ENCODE assay signal across 8 mouse cellular contexts in the genomic region with DNA sequence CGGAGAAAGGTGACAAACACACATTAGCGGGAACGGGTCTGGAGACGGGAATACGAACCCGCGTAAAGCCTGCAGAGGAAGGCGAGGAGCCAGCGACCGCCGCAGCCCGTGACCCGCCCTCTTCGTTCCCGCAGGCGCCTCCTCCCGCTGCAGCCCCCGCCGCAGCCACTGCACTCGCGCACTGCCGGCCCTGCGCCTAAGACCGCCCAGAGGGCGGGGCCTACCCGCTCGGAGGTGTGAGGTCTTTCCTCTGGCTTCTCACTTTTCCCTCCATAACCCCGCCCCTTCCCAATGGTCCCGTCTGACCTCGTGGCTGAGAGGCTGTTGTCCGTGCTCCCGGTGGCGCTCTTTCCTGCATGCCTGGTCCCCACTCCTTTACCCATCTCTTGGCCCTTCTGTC. TPM values are rescaled to one million over a fixed set of nuclear protein-coding genes. Genes with fewer than 3 reads are reported as not detected.
DNase-seq lines count a peak whose midpoint lies in the region; ATAC-seq lines count a peak whose summit lies in the region.

No protein-coding gene starts in this region.

- H3K9me3 ChIP-seq in embryonic facial prominence, embryonic 14.5 days (ENCODE audit: control insufficient read depth, low read length): no peaks in the 10 kb centered on the region
- H3K9me3 ChIP-seq in heart, embryonic 16.5 days (replicated peaks; ENCODE audit: control insufficient read depth, low read length): no peaks in the 10 kb centered on the region
- H3K9me3 ChIP-seq in liver, embryonic 16.5 days (replicated peaks; ENCODE audit: control insufficient read depth, low read length): no peaks in the 10 kb centered on the region
- H3K9me3 ChIP-seq in neural tube, embryonic 13.5 days: no peaks in the 10 kb centered on the region

- DNase-seq in adrenal gland, postnatal 36 days: peak; percentile 77 to 79
- DNase-seq in embryonic facial prominence, embryonic 14.5 days (ENCODE audit: low spot score): peak; percentile 88
- peak; percentile 91 to 96 for DNase-seq in kidney, postnatal 25 days
- peak; percentile 45 for DNase-seq in thymus, postnatal 0 days (ENCODE audit: low spot score)

- WGBS in embryonic facial prominence, embryonic 14.5 days: 2% methylated on average over 19 of the region's 33 CpGs
- 0% methylated on average over 33 of the region's 33 CpGs for WGBS in heart, embryonic 16.5 days
- 1% methylated on average over 27 of the region's 33 CpGs for WGBS in liver, embryonic 16.5 days (ENCODE audit: insufficient replicate concordance)
- under 1% methylated on average over 33 of the region's 33 CpGs for WGBS in neural tube, embryonic 13.5 days

- H3K4me1 ChIP-seq in embryonic facial prominence, embryonic 14.5 days (ENCODE audit: control insufficient read depth, insufficient read depth, low read length): peaks cover 26% of the 10 kb centered on the region
- peaks cover 12% of the 10 kb centered on the region for H3K4me1 ChIP-seq in heart, embryonic 16.5 days (ENCODE audit: control insufficient read depth, insufficient read depth, low read length)
- peaks cover 10% of the 10 kb centered on the region; the same call in 1 of the 2 replicates for H3K4me1 ChIP-seq in liver, embryonic 16.5 days (ENCODE audit: control insufficient read depth, low read depth, low read length)
- H3K4me1 ChIP-seq in neural tube, embryonic 13.5 days (replicated peaks): peaks cover 70% of the 10 kb centered on the region

- peak; percentile 25 for ATAC-seq in CD4-positive, CD25-positive, alpha-beta regulatory T cell, adult 4 months
- ATAC-seq in embryonic facial prominence, embryonic 14.5 days (ENCODE audit: low read depth): peak; percentile 42
- ATAC-seq in heart, embryonic 16.5 days (replicated peaks; ENCODE audit: extremely low read depth, insufficient read depth, low FRiP score): no peak; the same call in 1 of the 2 replicates
- peak; percentile 32 for ATAC-seq in liver, embryonic 16.5 days (ENCODE audit: low read depth)
- ATAC-seq in neural tube, embryonic 13.5 days (ENCODE audit: low read depth): peak; percentile 3

- H3K36me3 ChIP-seq in embryonic facial prominence, embryonic 14.5 days (ENCODE audit: control insufficient read depth, insufficient read depth, low read length): no peaks in the 10 kb centered on the region
- no peaks in the 10 kb centered on the region for H3K36me3 ChIP-seq in heart, embryonic 16.5 days (ENCODE audit: control insufficient read depth, insufficient read depth)
- no peaks in the 10 kb centered on the region for H3K36me3 ChIP-seq in liver, embryonic 16.5 days (ENCODE audit: control insufficient read depth, insufficient read depth)
- no peaks in the 10 kb centered on the region for H3K36me3 ChIP-seq in neural tube, embryonic 13.5 days

- peak overlapping the region; percentile 62 for H3K4me3 ChIP-seq in embryonic facial prominence, embryonic 14.5 days (ENCODE audit: low read depth, low read length)
- peak overlapping the region; percentile 40 for H3K4me3 ChIP-seq in heart, embryonic 16.5 days (ENCODE audit: low read length)
- H3K4me3 ChIP-seq in liver, embryonic 16.5 days (ENCODE audit: low read depth, low read length): peak overlapping the region; percentile 46
- peak overlapping the region; percentile 64 for H3K4me3 ChIP-seq in neural tube, embryonic 13.5 days

- no peak overlapping the region for H3K27ac ChIP-seq in embryonic facial prominence, embryonic 14.5 days (replicated peaks; ENCODE audit: low read depth, low read length)
- no peak overlapping the region for H3K27ac ChIP-seq in heart, embryonic 16.5 days (ENCODE audit: low read length)
- no peak overlapping the region for H3K27ac ChIP-seq in liver, embryonic 16.5 days (ENCODE audit: low read length)
- H3K27ac ChIP-seq in neural tube, embryonic 13.5 days (replicated peaks): peak overlapping the region; percentile 67

- peak overlapping the region; percentile 53 for H3K9ac ChIP-seq in embryonic facial prominence, embryonic 14.5 days (ENCODE audit: low read depth, low read length)
- H3K9ac ChIP-seq in heart, embryonic 16.5 days (ENCODE audit: low read length): no peak overlapping the region
- no peak overlapping the region for H3K9ac ChIP-seq in liver, embryonic 16.5 days (ENCODE audit: low read depth, low read length)
- peak overlapping the region; percentile 71 for H3K9ac ChIP-seq in neural tube, embryonic 13.5 days

- H3K27me3 ChIP-seq in embryonic facial prominence, embryonic 14.5 days (replicated peaks; ENCODE audit: control insufficient read depth, insufficient read depth, low read length): peaks cover 70% of the 10 kb centered on the region
- H3K27me3 ChIP-seq in heart, embryonic 16.5 days (ENCODE audit: control insufficient read depth, insufficient read depth, low read length): peaks cover 91% of the 10 kb centered on the region
- peaks cover 92% of the 10 kb centered on the region for H3K27me3 ChIP-seq in liver, embryonic 16.5 days (ENCODE audit: control insufficient read depth, insufficient read depth, low read depth, low read length)
- H3K27me3 ChIP-seq in neural tube, embryonic 13.5 days: peaks cover 41% of the 10 kb centered on the region

- H3K4me2 ChIP-seq in embryonic facial prominence, embryonic 14.5 days (ENCODE audit: low read depth, low read length): peak overlapping the region; percentile 98
- peak overlapping the region; percentile 51 for H3K4me2 ChIP-seq in heart, embryonic 16.5 days (ENCODE audit: low read depth, low read length)
- peak overlapping the region; percentile 57 for H3K4me2 ChIP-seq in liver, embryonic 16.5 days (ENCODE audit: low read depth, low read length)
- peak overlapping the region; percentile 92 for H3K4me2 ChIP-seq in neural tube, embryonic 13.5 days

RNA-seq across cellular contexts. Expression of a gene that starts 1.3 kb away (rescaled TPM):
- under 1 TPM in 1 of 2 experiments, not detected in 1; 0.42 TPM for polyA plus RNA-seq in CD4-positive, CD25-positive, alpha-beta regulatory T cell, adult 4 months (2017; shearing (Covaris generic))
- 1 to 10 TPM; 2.6 to 3.9 TPM for total RNA-seq in adrenal gland, postnatal 36 days (2021)
- polyA plus RNA-seq in embryonic facial prominence, embryonic 14.5 days (2014; fragmentation: Nextera tagmentation; extraction: Ambion mirVana): 0.49 and 0.67 TPM in 2 replicates
- polyA plus RNA-seq in heart, embryonic 16.5 days (2015; fragmentation: Nextera tagmentation; extraction: Ambion mirVana): 0.08 and 0.32 TPM in 2 replicates
- 0.06 and 0.07 TPM in 2 replicates for polyA plus RNA-seq in liver, embryonic 16.5 days (2015; fragmentation: Nextera tagmentation; extraction: Ambion mirVana)
- 4.7 and 5.2 TPM in 2 replicates for polyA plus RNA-seq in neural tube, embryonic 13.5 days (2015; fragmentation: Nextera tagmentation; extraction: Ambion mirVana)
- polyA plus RNA-seq in thymus, postnatal 0 days (2015; fragmentation: Nextera tagmentation; extraction: Ambion mirVana): 0.03 TPM in 1 of 2 replicates, not detected in the other

RNA-seq across cellular contexts. Expression of a gene that starts 17.0 kb away (rescaled TPM):
- polyA plus RNA-seq in CD4-positive, CD25-positive, alpha-beta regulatory T cell, adult 4 months (2017; shearing (Covaris generic)): 1 to 10 TPM in 1 of 2 experiments, under 1 TPM in 1; 0.52 to 6.7 TPM
- under 1 TPM; 0.40 to 0.89 TPM for total RNA-seq in adrenal gland, postnatal 36 days (2021)
- 1.7 and 2.8 TPM in 2 replicates for polyA plus RNA-seq in embryonic facial prominence, embryonic 14.5 days (2014; fragmentation: Nextera tagmentation; extraction: Ambion mirVana)
- 2.8 and 11.6 TPM in 2 replicates for polyA plus RNA-seq in heart, embryonic 16.5 days (2015; fragmentation: Nextera tagmentation; extraction: Ambion mirVana)
- 11.5 and 12.2 TPM in 2 replicates for polyA plus RNA-seq in liver, embryonic 16.5 days (2015; fragmentation: Nextera tagmentation; extraction: Ambion mirVana)
- polyA plus RNA-seq in neural tube, embryonic 13.5 days (2015; fragmentation: Nextera tagmentation; extraction: Ambion mirVana): 1.2 and 1.6 TPM in 2 replicates
- polyA plus RNA-seq in thymus, postnatal 0 days (2015; fragmentation: Nextera tagmentation; extraction: Ambion mirVana): 11.1 and 11.3 TPM in 2 replicates

RNA-seq across cellular contexts. Expression of a gene that starts 35.4 kb away (rescaled TPM):
- 10 to 100 TPM; 42.2 to 57.7 TPM for polyA plus RNA-seq in CD4-positive, CD25-positive, alpha-beta regulatory T cell, adult 4 months (2017; shearing (Covaris generic))
- 100 to 1,000 TPM in 1 of 2 experiments, 10 to 100 TPM in 1; 98.5 to 113 TPM for total RNA-seq in adrenal gland, postnatal 36 days (2021)
- polyA plus RNA-seq in embryonic facial prominence, embryonic 14.5 days (2014; fragmentation: Nextera tagmentation; extraction: Ambion mirVana): 60.8 and 64.5 TPM in 2 replicates
- 64.3 and 73.5 TPM in 2 replicates for polyA plus RNA-seq in heart, embryonic 16.5 days (2015; fragmentation: Nextera tagmentation; extraction: Ambion mirVana)
- 41.0 and 45.9 TPM in 2 replicates for polyA plus RNA-seq in liver, embryonic 16.5 days (2015; fragmentation: Nextera tagmentation; extraction: Ambion mirVana)
- 60.1 and 65.2 TPM in 2 replicates for polyA plus RNA-seq in neural tube, embryonic 13.5 days (2015; fragmentation: Nextera tagmentation; extraction: Ambion mirVana)
- 96.9 and 101 TPM in 2 replicates for polyA plus RNA-seq in thymus, postnatal 0 days (2015; fragmentation: Nextera tagmentation; extraction: Ambion mirVana)

RNA-seq across cellular contexts. Expression of a gene that starts 40.5 kb away (rescaled TPM):
- 10 to 100 TPM; 18.4 to 45.5 TPM for polyA plus RNA-seq in CD4-positive, CD25-positive, alpha-beta regulatory T cell, adult 4 months (2017; shearing (Covaris generic))
- total RNA-seq in adrenal gland, postnatal 36 days (2021): 10 to 100 TPM; 12.6 to 17.0 TPM
- polyA plus RNA-seq in embryonic facial prominence, embryonic 14.5 days (2014; fragmentation: Nextera tagmentation; extraction: Ambion mirVana): 57.9 and 64.1 TPM in 2 replicates
- 61.1 and 70.5 TPM in 2 replicates for polyA plus RNA-seq in heart, embryonic 16.5 days (2015; fragmentation: Nextera tagmentation; extraction: Ambion mirVana)
- 47.8 and 48.8 TPM in 2 replicates for polyA plus RNA-seq in liver, embryonic 16.5 days (2015; fragmentation: Nextera tagmentation; extraction: Ambion mirVana)
- polyA plus RNA-seq in neural tube, embryonic 13.5 days (2015; fragmentation: Nextera tagmentation; extraction: Ambion mirVana): 22.5 and 22.7 TPM in 2 replicates
- polyA plus RNA-seq in thymus, postnatal 0 days (2015; fragmentation: Nextera tagmentation; extraction: Ambion mirVana): 104 and 118 TPM in 2 replicates

RNA-seq across cellular contexts. Expression of a gene that starts 57.3 kb away (rescaled TPM):
- polyA plus RNA-seq in CD4-positive, CD25-positive, alpha-beta regulatory T cell, adult 4 months (2017; shearing (Covaris generic)): 1 to 10 TPM in 1 of 2 experiments, under 1 TPM in 1; 0.11 to 4.2 TPM
- under 1 TPM; 0.30 to 0.49 TPM for total RNA-seq in adrenal gland, postnatal 36 days (2021)
- 0.26 and 0.35 TPM in 2 replicates for polyA plus RNA-seq in embryonic facial prominence, embryonic 14.5 days (2014; fragmentation: Nextera tagmentation; extraction: Ambion mirVana)
- 4.0 and 5.9 TPM in 2 replicates for polyA plus RNA-seq in heart, embryonic 16.5 days (2015; fragmentation: Nextera tagmentation; extraction: Ambion mirVana)
- polyA plus RNA-seq in liver, embryonic 16.5 days (2015; fragmentation: Nextera tagmentation; extraction: Ambion mirVana): 1.5 and 2.0 TPM in 2 replicates
- 0.13 TPM in 1 of 2 replicates, not detected in the other for polyA plus RNA-seq in neural tube, embryonic 13.5 days (2015; fragmentation: Nextera tagmentation; extraction: Ambion mirVana)
- polyA plus RNA-seq in thymus, postnatal 0 days (2015; fragmentation: Nextera tagmentation; extraction: Ambion mirVana): 16.3 and 17.7 TPM in 2 replicates

Comparison
In these comparisons a context has a peak if more than half of its experiments do, and no peak if none do; other contexts are left out.
1. H3K9ac ChIP-seq: peak in embryonic facial prominence, embryonic 14.5 days (single experiment) and neural tube, embryonic 13.5 days (single experiment); none in heart, embryonic 16.5 days (single experiment) and liver, embryonic 16.5 days (single experiment).
2. Peak in every context shown above with its lines, with median percentiles within 50 percentile points of each other: DNase-seq, H3K4me2 ChIP-seq and H3K4me3 ChIP-seq.